Mouse (Mus musculus) embryonic facial prominence, embryonic 14.5 days (tissue): ENCODE data around the gene Nos3. TPM values are rescaled to one million over a fixed set of nuclear protein-coding genes. Genes with fewer than 3 reads are reported as not detected.

ENCODE experiments used
- ATAC-seq: fragments of 200-750 bp; cut with Nextera tagmentation; 2 replicates; pipeline ENCODE4 v1.8.0; 2017; ENCODE audit warnings: low read depth, moderate number of reproducible peaks, moderate TSS enrichment
- DNase-seq: peaks from one replicate; pipeline ENCODE4 v3.0.0-alpha.2; 2015; ENCODE audit warnings: low spot score
- H3K27ac ChIP-seq: fragments of 300-500 bp; sonication (generic); replicated peaks from 2 replicates; pipeline ENCODE4 v1.5.1; 2014; ENCODE audit warnings: low read depth, mild to moderate bottlenecking, low read length, moderate library complexity
- H3K27me3 ChIP-seq: fragments of 300-500 bp; sonication (generic); replicated peaks from 2 replicates; pipeline ENCODE4 v1.6.1; 2014; ENCODE audit warnings: low read length; ENCODE audit not compliant: control insufficient read depth, insufficient read depth
- H3K36me3 ChIP-seq: fragments of 300-500 bp; sonication (generic); 2 replicates; pipeline ENCODE4 v1.6.1; 2014; ENCODE audit warnings: low read length, mixed read lengths; ENCODE audit not compliant: control insufficient read depth, insufficient read depth
- H3K4me1 ChIP-seq: fragments of 300-500 bp; sonication (generic); 2 replicates; pipeline ENCODE4 v1.6.1; 2014; ENCODE audit warnings: antibody characterized with exemption, low read length; ENCODE audit not compliant: control insufficient read depth, insufficient read depth
- H3K4me2 ChIP-seq: fragments of 300-500 bp; sonication (generic); 2 replicates; pipeline ENCODE4 v1.6.1; 2014; ENCODE audit warnings: low read depth, mild to moderate bottlenecking, low read length, moderate library complexity, mixed read lengths
- H3K4me3 ChIP-seq: fragments of 300-500 bp; sonication (generic); 2 replicates; pipeline ENCODE4 v1.5.1; 2014; ENCODE audit warnings: low read depth, mild to moderate bottlenecking, low read length
- H3K9ac ChIP-seq: fragments of 300-500 bp; sonication (generic); 2 replicates; pipeline ENCODE4 v1.6.1; 2014; ENCODE audit warnings: low read depth, mild to moderate bottlenecking, low read length, moderate library complexity, mixed read lengths
- H3K9me3 ChIP-seq: fragments of 300-500 bp; sonication (generic); 2 replicates; pipeline ENCODE4 v1.6.1; 2016; ENCODE audit warnings: low read length; ENCODE audit not compliant: control insufficient read depth
- WGBS: fragments of 180-500 bp; shearing (Covaris S2); extraction: QIAGEN DNeasy Blood & Tissue Kit; methylation state at CpG from one replicate; pipeline ENCODE4 v1.1.7; 2014; 5-methylcytosine and 5-hydroxymethylcytosine counted together
- polyA plus RNA-seq: library from polyadenylated mRNA; unstranded; fragments of >200 nt; fragmentation: Nextera tagmentation; extraction: Ambion mirVana; gene quantifications from 2 replicates; pipeline ENCODE4 v1.2.1, GENCODE M21; 2014

Gene Nos3
- polyA plus RNA-seq, 1 experiment from 2014 or later, result 7.9 TPM

GRCm38 (mm10) chr5:24326842-24327417 is 37.7 kb upstream of the Nos3 start:
- 82% methylated on average over 4 of the region's 4 CpGs for WGBS
- Histone ChIP-seq H3K4me2 (no peak overlapping the region), H3K4me1 (peaks cover 13% of the 10 kb centered on the region), H3K9me3 (no peaks in the 10 kb centered on the region), H3K4me3 (no peak overlapping the region), H3K36me3 (no peaks in the 10 kb centered on the region), H3K27me3 (peaks cover 14% of the 10 kb centered on the region; the same call in 1 of the 2 replicates), H3K9ac (no peak overlapping the region), H3K27ac (no peak overlapping the region)
- DNase-seq (no peak), ATAC-seq (no peak)

GRCm38 (mm10) chr5:24328813-24329211 is 35.8 kb upstream of the Nos3 start:
- peak overlapping the region; percentile 61 for H3K4me2 ChIP-seq
- H3K4me1 ChIP-seq, result peaks cover 13% of the 10 kb centered on the region
- 71% methylated on average over 6 of the region's 6 CpGs for WGBS
- peak overlapping the region; percentile 48 for H3K9ac ChIP-seq
- 0 out of 2 replicates have a peak, but pooled peaks cover 13% of the 10 kb centered on the region for H3K27me3 ChIP-seq
- H3K4me3 ChIP-seq, result peak overlapping the region; percentile 30; the same call in 1 of the 2 replicates
- no peaks in the 10 kb centered on the region for H3K36me3 ChIP-seq
- DNase-seq, result no peak
- no peaks in the 10 kb centered on the region for H3K9me3 ChIP-seq
- ATAC-seq, result no peak
- no peak overlapping the region for H3K27ac ChIP-seq

- H3K4me3 ChIP-seq, result peak overlapping the region; percentile 30
- no peaks in the 10 kb centered on the region for H3K36me3 ChIP-seq
- H3K27me3 ChIP-seq, result 0 out of 2 replicates have a peak, but pooled peaks cover 9% of the 10 kb centered on the region
- no peaks in the 10 kb centered on the region for H3K9me3 ChIP-seq
- H3K9ac ChIP-seq, result peak overlapping the region; percentile 48
- DNase-seq (peak; percentile 58), ATAC-seq (peak; percentile 79)
- 17% methylated on average over 8 of the region's 27 CpGs for WGBS
- H3K4me2 ChIP-seq, result peak overlapping the region; percentile 61
- H3K4me1 ChIP-seq, result peaks cover 13% of the 10 kb centered on the region
- no peak overlapping the region; the same call in 1 of the 2 replicates for H3K27ac ChIP-seq
Measured at GRCm38 (mm10) chr5:24329212-24329964, 35.2 kb upstream of the Nos3 start.

GRCm38 (mm10) chr5:24329965-24330298 is 34.7 kb upstream of the Nos3 start:
- H3K9me3 ChIP-seq, result no peaks in the 10 kb centered on the region
- ATAC-seq, result no peak
- 0 out of 2 replicates have a peak overlapping the region, but pooled peaks have one; percentile 48 for H3K9ac ChIP-seq

GRCm38 (mm10) chr5:24332401-24332800 is 32.2 kb upstream of the Nos3 start:
- H3K4me2 ChIP-seq, result no peak overlapping the region
- ATAC-seq, result no peak
- H3K9me3 ChIP-seq, result no peaks in the 10 kb centered on the region
- H3K4me3 ChIP-seq, result no peak overlapping the region
- no peak overlapping the region for H3K27ac ChIP-seq
- H3K27me3 ChIP-seq, result no peaks in the 10 kb centered on the region
- H3K4me1 ChIP-seq, result peaks cover 13% of the 10 kb centered on the region
- no peak for DNase-seq
- 63% methylated on average over 4 of the region's 4 CpGs for WGBS
- H3K9ac ChIP-seq, result no peak overlapping the region
- no peaks in the 10 kb centered on the region for H3K36me3 ChIP-seq

More at GRCm38 (mm10) chr5:24329965-24330298, 34.7 kb upstream of the Nos3 start:
- Histone ChIP-seq H3K4me2 (peak overlapping the region; percentile 61), H3K36me3 (no peaks in the 10 kb centered on the region), H3K27ac (no peak overlapping the region; the same call in 1 of the 2 replicates), H3K4me3 (peak overlapping the region; percentile 30; the same call in 1 of the 2 replicates), H3K27me3 (0 out of 2 replicates have a peak, but pooled peaks cover 4% of the 10 kb centered on the region), H3K4me1 (peaks cover 13% of the 10 kb centered on the region)
- no peak for DNase-seq
- 42% methylated on average over 5 of the region's 5 CpGs for WGBS

- DNase-seq, result no peak
- Histone ChIP-seq H3K36me3 (no peaks in the 10 kb centered on the region), H3K27ac (no peak overlapping the region), H3K4me3 (no peak overlapping the region), H3K27me3 (no peaks in the 10 kb centered on the region), H3K4me2 (no peak overlapping the region), H3K4me1 (no peaks in the 10 kb centered on the region), H3K9me3 (no peaks in the 10 kb centered on the region), H3K9ac (no peak overlapping the region)
- no peak for ATAC-seq
- 13% methylated on average over 3 of the region's 3 CpGs for WGBS
Measured at GRCm38 (mm10) chr5:24334749-24335148, 29.9 kb upstream of the Nos3 start.

- H3K9me3 ChIP-seq, result no peaks in the 10 kb centered on the region
- no peak overlapping the region for H3K4me3 ChIP-seq
- 21% methylated on average over 3 of the region's 3 CpGs for WGBS
- H3K4me1 ChIP-seq, result no peaks in the 10 kb centered on the region
- H3K27me3 ChIP-seq, result no peaks in the 10 kb centered on the region
- ATAC-seq (peak; percentile 84), DNase-seq (no peak)
- no peaks in the 10 kb centered on the region for H3K36me3 ChIP-seq
- no peak overlapping the region for H3K4me2 ChIP-seq
- no peak overlapping the region for H3K27ac ChIP-seq
- H3K9ac ChIP-seq, result no peak overlapping the region
Measured at GRCm38 (mm10) chr5:24335888-24336511, 28.6 kb upstream of the Nos3 start.

GRCm38 (mm10) chr5:24337366-24337765 is 27.2 kb upstream of the Nos3 start:
- no peak overlapping the region for H3K27ac ChIP-seq
- ATAC-seq, result no peak

More at GRCm38 (mm10) chr5:24337366-24337765, 27.2 kb upstream of the Nos3 start:
- no peaks in the 10 kb centered on the region for H3K27me3 ChIP-seq
- H3K9ac ChIP-seq, result no peak overlapping the region
- H3K36me3 ChIP-seq, result no peaks in the 10 kb centered on the region
- no peaks in the 10 kb centered on the region for H3K4me1 ChIP-seq
- 23% methylated on average over 9 of the region's 9 CpGs for WGBS
- no peaks in the 10 kb centered on the region for H3K9me3 ChIP-seq
- DNase-seq, result no peak
- no peak overlapping the region for H3K4me3 ChIP-seq
- no peak overlapping the region for H3K4me2 ChIP-seq
